Mouse (Mus musculus): ENCODE data around the gene Hist1h4j. TPM values are rescaled to one million over a fixed set of nuclear protein-coding genes. Genes with fewer than 3 reads are reported as not detected.

The Hist1h4j gene
- total RNA-seq, 2 experiments from 2014 or later = 17.6 to 19.5 TPM

DNA sequence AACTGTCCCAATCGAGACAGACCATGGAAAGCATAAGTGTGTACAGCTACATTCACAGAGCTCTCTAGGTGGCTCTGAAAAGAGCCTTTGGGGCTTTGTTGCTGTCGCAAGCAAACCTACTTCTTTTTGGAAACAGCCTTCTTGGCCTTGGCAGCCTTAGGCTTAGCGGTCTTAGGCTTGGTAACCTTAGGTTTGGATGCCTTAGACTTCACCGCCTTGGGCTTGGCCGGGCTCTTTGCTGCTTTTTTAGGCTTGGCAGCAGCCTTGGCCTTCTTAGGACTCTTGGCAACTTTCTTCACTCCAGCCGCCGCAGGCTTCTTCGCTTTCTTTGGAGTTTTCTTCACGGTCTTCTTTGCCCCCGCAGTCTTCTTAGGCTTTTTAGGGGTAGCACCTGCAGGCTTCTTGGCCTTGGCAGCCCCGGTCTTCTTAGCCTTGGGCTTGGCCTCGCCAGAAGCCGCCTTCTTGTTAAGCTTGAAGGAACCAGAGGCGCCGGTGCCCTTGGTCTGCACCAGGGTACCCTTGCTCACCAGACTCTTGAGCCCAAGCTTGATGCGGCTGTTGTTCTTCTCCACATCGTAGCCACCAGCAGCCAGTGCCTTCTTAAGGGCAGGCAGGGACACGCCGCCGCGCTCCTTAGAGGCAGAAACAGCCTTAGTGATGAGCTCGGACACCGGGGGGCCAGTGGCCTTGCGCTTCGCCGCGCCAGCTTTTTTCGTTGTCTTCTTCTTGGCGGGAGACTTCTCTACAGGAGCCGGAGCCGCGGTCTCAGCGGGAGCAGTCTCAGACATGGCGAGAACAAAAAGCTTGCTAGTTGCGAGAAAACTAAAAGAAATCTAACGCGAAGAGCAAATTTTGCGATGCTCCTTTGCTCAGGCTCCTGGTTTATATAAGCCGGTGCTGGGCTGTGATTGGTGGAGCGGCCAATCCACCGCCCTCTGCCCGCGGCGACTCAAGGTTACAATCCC lies 45.2 kb downstream of the Hist1h4j start, which contains the start of gene Hist1h1b:
Gene Hist1h1b (minus strand): TSS at position 859 of the 965 bp plus-strand sequence.
- peak in 1 of 2 experiments; percentile 44 for DNase-seq (ENCODE audit: extremely low spot score in 1 of 2, low spot score in 1 of 2)

DNA sequence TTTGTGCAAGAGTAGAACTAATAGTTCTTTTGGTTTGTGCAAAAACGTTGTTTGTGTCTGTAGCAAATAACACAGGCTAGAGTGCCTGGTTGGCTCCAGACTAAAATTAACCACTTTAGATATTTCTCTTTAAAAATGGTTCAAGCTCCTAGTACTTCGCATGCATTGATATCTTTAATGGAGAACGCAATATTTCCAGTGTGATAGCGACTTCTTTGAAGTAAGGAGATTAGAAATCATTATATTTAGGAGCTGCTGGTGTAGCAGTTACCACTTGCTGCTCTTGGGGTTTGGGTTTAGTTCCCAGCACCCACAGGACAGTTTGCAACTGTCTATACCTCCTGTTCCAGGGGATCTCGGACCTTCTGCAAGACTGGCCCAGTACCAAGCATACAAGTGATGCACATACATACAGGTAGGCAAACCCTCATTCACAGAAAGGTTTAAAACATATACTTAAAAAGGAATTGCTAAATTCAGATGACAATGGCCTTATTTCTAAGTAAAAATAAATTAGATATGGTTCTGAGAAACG lies 46.2 kb downstream of the Hist1h4j start:
- no peak for DNase-seq (ENCODE audit: extremely low spot score in 1 of 2, low spot score in 1 of 2)

DNA sequence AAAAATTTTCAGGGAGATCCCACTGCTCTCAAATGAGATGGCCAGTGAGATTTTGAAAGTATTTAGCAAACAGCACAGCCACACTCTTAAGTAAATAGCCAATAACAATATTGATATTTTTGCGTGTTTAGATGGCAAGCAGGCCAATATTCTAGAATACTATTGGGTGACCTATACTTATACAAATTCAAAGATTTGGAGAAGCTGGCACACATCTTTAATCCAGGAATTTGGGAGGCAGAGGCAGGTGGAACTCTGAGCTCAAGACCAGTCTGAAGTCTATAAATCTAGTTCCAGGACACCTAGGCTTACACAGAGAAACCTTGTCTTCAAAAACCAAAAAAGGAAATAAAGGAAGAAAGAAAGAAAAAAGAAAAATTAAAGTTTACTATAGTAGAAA lies 46.8 kb downstream of the Hist1h4j start:
- no peak for DNase-seq (ENCODE audit: extremely low spot score in 1 of 2, low spot score in 1 of 2)

GRCm38 (mm10) chr13:21782361-21783254 lies 47.7 kb downstream of the Hist1h4j start:
- DNase-seq (ENCODE audit: extremely low spot score in 1 of 2, low spot score in 1 of 2) = peak in 1 of 2 experiments; percentile 30

GRCm38 (mm10) chr13:21783255-21783617 lies 48.4 kb downstream of the Hist1h4j start, which contains the start of gene Hist1h3i:
Gene Hist1h3i (minus strand): TSS chr13:21783370.
- peak; percentile 24 to 36 for DNase-seq (ENCODE audit: extremely low spot score in 1 of 2, low spot score in 1 of 2)

DNA sequence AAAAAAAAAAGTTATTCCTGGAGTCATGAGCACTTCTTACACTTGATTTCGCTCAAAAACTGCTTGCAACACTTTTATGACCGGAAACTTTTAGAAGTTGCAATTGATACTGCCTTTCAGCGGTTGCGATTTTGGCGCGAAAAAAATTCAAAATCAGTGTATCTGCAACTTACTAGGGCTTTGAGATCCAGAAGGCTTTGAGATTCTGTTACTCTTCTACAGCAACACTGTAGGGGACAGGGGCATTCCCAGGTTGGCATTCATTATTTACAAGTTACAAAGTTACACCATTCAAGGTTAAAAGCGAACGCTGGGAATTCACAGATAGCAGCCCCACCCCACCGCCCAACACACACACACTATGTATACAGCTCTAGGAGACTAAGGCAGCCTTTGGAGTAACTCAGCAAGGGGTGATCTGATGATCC lies 48.9 kb downstream of the Hist1h4j start:
- DNase-seq (ENCODE audit: extremely low spot score in 1 of 2, low spot score in 1 of 2) = peak in 1 of 2 experiments; percentile 21

DNA sequence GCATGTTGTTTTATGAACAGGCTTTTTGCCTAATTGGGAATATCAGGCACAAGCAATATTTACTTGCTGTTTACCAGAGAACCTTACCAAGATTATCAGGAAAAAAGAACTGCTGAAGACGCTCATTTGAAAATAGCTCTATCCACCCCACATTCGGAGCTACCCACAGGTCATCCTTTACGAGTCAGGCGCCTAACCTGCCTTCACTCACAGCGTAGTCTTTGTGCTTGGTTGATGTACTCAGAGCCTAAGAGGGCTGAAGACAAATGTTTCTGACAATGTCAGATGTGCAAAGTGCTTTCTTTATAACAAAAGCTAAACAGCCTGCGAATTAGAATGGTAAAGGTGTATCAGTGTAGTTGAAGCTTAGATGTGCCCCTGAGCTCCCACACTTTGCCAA lies 49.4 kb downstream of the Hist1h4j start:
- no peak for DNase-seq (ENCODE audit: extremely low spot score in 1 of 2, low spot score in 1 of 2)

Small RNA genes within 50 kb of the gene (microRNA-seq; reads per million reads assigned to microRNA genes)
- gene Gm44357 (0 reads per million in 2 experiments), gene Gm44367 (0 reads per million in 2 experiments), gene Gm44454 (0 to 0.55 reads per million in 2 experiments)

Other genes starting within 250 kb of the Hist1h4j start
- gene AK157302, start 239.8 kb upstream of the Hist1h4j start, total RNA-seq (2021) = 10 to 100 TPM; 21.2 to 24.4 TPM
- 10 to 100 TPM; 68.8 to 76.1 TPM for gene Gm11273, start 233.6 kb upstream of the Hist1h4j start, total RNA-seq (2021)
- gene Zkscan8, start 203.9 kb upstream of the Hist1h4j start, total RNA-seq (2021) = 10 to 100 TPM; 16.4 to 17.0 TPM
- not detected for gene Olfr1366, start 192.3 kb upstream of the Hist1h4j start, total RNA-seq (2021)
- not detected for gene Olfr1535, start 175.2 kb upstream of the Hist1h4j start, total RNA-seq (2021)
- gene Olfr1364, start 153.3 kb upstream of the Hist1h4j start, total RNA-seq (2021) = not detected
- gene Olfr1362, start 121.0 kb upstream of the Hist1h4j start, total RNA-seq (2021) = not detected
- not detected for gene Olfr11, start 92.5 kb upstream of the Hist1h4j start, total RNA-seq (2021)
- not detected for gene Olfr1361, start 71.7 kb upstream of the Hist1h4j start, total RNA-seq (2021)
- gene Olfr1360, start 57.7 kb upstream of the Hist1h4j start, total RNA-seq (2021) = not detected
- not detected for gene Olfr1359, start 37.0 kb upstream of the Hist1h4j start, total RNA-seq (2021)
- 10 to 100 TPM; 32.0 to 37.1 TPM for gene Hist1h2bl, start 18.9 kb upstream of the Hist1h4j start, total RNA-seq (2021)
- gene Hist1h2ai, start 18.6 kb upstream of the Hist1h4j start, total RNA-seq (2021) = 10 to 100 TPM; 25.2 to 27.6 TPM
- gene Hist1h3h, start 17.4 kb upstream of the Hist1h4j start, total RNA-seq (2021) = 10 to 100 TPM; 51.7 to 65.0 TPM
- 1 to 10 TPM; 6.5 to 8.1 TPM for gene Hist1h2bm, start 13.0 kb upstream of the Hist1h4j start, total RNA-seq (2021)
- 100 to 1,000 TPM; 272 to 320 TPM for gene Hist1h4k, start 15.4 kb downstream of the Hist1h4j start, total RNA-seq (2021)
- 10 to 100 TPM; 10.9 to 18.2 TPM for gene Hist1h2ak, start 18.8 kb downstream of the Hist1h4j start, total RNA-seq (2021)
- 10 to 100 TPM in 1 of 2 experiments, 1 to 10 TPM in 1; 8.6 to 12.1 TPM for gene Hist1h2bn, start 19.1 kb downstream of the Hist1h4j start, total RNA-seq (2021)
- gene Hist1h1b, start 45.6 kb downstream of the Hist1h4j start, total RNA-seq (2021) = 1 to 10 TPM; 7.3 to 9.3 TPM
- 10 to 100 TPM; 58.3 to 73.7 TPM for gene Hist1h3i, start 48.3 kb downstream of the Hist1h4j start, total RNA-seq (2021)
- gene Hist1h2an, start 52.2 kb downstream of the Hist1h4j start, total RNA-seq (2021) = 1 to 10 TPM; 1.9 to 3.0 TPM
- 10 to 100 TPM in 1 of 2 experiments, 1 to 10 TPM in 1; 5.0 to 13.2 TPM for gene Hist1h2bp, start 52.4 kb downstream of the Hist1h4j start, total RNA-seq (2021)
- gene Hist1h2bq, start 75.1 kb downstream of the Hist1h4j start, total RNA-seq (2021) = 10 to 100 TPM; 42.6 to 56.9 TPM
- 10 to 100 TPM; 31.1 to 33.0 TPM for gene Hist1h2ao, start 75.4 kb downstream of the Hist1h4j start, total RNA-seq (2021)
- gene Hist1h4m, start 76.7 kb downstream of the Hist1h4j start, total RNA-seq (2021) = 100 to 1,000 TPM; 199 to 299 TPM
- gene Hist1h4n, start 97.1 kb downstream of the Hist1h4j start, total RNA-seq (2021) = 10 to 100 TPM; 21.0 to 38.5 TPM
- 10 to 100 TPM; 16.2 to 31.8 TPM for gene Hist1h2ap, start 98.4 kb downstream of the Hist1h4j start, total RNA-seq (2021)
- 10 to 100 TPM; 42.1 to 57.8 TPM for gene Hist1h2br, start 98.7 kb downstream of the Hist1h4j start, total RNA-seq (2021)
- gene Zfp184, start 210.0 kb downstream of the Hist1h4j start, total RNA-seq (2021) = 1 to 10 TPM; 2.9 to 4.2 TPM
- gene Pom121l2, start 246.1 kb downstream of the Hist1h4j start, total RNA-seq (2021) = not detected

All from layer of hippocampus, postnatal 25 days (tissue).